Mouse (Mus musculus): ENCODE results near the gene Dnajc3.
"Not testable (repeated sequence)": the region's sequence is repeated elsewhere in the genome, so short reads cannot be mapped to it uniquely, and the experiment has no call there.

The Dnajc3 gene

GRCm38 (mm10) chr14:118980358-118980757, 42.6 kb downstream of the Dnajc3 start:
- in situ Hi-C loops (cut with MboI, MseI) = no loop called here

DNA sequence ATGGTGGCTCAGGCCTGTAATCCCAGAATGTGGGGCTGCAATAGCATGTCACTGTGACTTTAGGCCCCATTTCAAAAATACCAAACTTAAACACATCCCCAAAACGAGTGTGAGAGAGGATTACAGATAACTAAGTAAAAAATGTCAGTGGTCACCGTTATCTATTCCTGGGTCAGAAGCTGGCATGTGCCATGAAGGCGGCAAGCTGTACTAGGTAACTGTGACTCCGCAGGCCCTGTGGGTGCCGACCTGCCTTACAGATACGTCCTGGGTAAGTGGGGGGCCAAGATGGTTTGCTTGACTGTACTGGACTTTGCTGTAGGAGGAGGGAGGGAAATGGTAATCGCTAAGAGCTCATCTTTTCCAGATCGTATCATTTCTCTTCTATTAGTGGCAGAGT, 43.1 kb downstream of the Dnajc3 start:
- in situ Hi-C loops (cut with MboI, MseI) = no loop called here

DNA sequence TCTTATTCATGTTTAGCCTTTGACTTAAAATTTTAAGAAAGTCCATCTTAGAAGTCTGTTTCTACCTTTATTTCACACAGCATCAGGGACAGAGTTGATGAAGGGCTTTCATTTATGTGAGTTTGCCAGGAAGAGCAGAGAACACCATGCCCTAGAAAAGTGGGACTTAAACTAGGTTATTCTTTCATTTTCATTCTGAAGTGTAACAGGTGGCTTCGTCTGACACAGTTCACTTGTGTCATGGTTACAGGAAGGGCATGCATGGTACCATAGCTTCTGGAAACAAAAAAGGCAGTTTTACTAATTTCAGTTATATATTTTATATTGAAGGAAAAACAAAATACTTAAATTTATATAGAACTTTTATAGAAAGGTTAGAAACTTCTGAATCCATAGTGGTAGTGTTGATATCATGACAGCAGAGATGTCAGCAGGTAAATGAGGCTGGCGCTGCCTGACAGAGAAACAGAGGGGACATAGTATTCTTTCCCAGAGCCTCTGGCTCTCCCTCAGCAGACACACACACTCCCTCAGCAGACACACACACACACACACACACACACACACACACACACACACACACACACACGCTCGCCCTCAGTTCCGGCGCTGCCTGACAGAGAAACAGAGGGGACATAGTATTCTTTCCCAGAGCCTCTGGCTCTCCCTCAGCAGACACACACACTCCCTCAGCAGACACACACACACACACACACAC, 44.1 kb downstream of the Dnajc3 start:
- in situ Hi-C loops (cut with MboI, MseI) = not testable (repeated sequence)

GRCm38 (mm10) chr14:118982429-118983045, 44.8 kb downstream of the Dnajc3 start:
- in situ Hi-C loops (cut with MboI, MseI) = not testable (repeated sequence)

GRCm38 (mm10) chr14:118983396-118983795, 45.6 kb downstream of the Dnajc3 start:
- in situ Hi-C loops (cut with MboI, MseI) = no loop called here

- in situ Hi-C loops (cut with MboI, MseI) = no loop called here
Observed at GRCm38 (mm10) chr14:118984161-118984560, 46.4 kb downstream of the Dnajc3 start.

DNA sequence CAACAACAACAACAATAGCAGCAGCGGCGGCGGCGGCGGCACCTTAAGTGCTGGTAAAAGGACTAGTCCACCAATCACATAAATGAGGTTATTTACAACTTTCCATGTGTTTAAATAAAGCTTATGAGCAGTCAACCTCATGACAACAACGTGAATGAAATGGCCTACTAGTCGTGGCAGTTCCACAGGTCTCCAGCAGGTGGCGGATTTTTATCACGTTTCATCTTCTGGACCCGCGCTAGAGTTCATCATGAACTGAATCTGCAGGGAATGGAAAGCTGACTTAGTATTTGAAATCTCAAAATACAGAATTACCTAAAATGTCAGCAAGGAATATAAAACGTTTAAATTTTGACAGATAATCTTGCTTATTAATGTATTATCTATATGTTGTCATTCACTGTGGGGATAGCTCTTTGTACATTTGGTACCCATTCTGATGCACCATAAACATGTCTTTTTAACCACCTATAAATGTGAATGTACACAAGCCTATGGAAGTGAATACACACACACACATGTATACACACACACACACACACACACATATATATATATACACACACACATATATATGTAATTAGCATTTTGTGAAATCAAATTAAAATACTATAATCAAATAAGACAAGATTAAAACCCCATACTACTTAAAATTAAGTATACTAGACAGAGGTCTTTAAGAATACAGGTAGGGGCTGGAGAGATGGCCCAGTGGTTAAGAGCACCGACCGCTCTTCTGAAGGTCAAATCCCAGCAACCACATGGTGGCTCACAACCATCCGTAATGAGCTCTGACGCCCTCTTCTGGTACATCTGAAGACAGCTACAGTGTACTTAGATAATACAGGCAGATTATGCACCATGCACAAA, 49.1 kb downstream of the Dnajc3 start:
- in situ Hi-C loops (cut with MboI, MseI) = loop anchor here in 1 of 2 experiments (5.0 kb wide), 1 partner anchor 170 kb away; no protein-coding TSS in a partner anchor

DNA sequence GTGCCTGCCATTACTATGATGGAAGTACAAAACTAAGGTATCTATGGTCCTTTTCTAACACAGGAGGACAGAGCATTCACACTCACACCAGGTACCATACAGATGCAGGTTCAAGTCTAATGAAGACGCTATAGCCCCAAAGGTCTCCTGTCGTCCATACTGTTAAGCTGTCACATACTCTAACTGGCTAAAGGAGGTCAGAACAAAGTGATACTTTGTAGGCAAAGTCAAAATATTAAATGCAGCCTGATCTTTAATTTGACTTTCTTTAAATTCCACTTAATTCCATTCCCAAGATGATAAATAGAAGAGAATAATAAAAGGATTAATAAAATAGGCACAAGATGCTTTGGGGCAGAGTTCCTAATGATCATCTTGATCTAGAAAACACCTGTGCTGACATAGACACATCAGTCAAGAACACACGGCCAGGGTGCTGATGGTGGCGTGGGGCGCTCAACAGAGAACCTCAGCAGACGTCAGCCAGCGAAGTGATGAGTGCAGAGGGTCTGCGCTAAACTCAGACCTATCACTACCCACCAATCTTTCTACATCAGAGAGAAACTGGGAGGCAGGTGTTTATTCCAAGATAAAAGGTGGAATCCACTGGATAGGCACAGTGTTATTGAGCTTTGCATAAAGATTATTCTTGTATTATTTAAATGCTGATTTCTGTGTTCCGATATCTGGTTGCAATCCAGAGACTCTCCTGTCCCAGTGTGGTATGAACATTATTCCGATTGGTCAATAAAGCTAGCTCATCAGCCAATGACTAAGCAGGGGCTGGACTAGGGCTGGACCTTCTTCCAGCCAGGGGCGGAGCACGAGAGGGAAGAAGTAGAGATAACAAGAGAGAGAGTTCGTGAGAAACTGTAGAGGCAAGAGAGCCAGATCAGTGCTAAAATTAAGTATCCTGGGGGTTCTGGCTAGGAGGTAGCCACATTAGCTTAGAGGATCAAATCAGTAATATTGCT, 50.0 kb downstream of the Dnajc3 start:
- in situ Hi-C loops (cut with MboI, MseI) = loop anchor here in 1 of 2 experiments (5.0 kb wide), 1 partner anchor 171 kb away; no protein-coding TSS in a partner anchor

DNA sequence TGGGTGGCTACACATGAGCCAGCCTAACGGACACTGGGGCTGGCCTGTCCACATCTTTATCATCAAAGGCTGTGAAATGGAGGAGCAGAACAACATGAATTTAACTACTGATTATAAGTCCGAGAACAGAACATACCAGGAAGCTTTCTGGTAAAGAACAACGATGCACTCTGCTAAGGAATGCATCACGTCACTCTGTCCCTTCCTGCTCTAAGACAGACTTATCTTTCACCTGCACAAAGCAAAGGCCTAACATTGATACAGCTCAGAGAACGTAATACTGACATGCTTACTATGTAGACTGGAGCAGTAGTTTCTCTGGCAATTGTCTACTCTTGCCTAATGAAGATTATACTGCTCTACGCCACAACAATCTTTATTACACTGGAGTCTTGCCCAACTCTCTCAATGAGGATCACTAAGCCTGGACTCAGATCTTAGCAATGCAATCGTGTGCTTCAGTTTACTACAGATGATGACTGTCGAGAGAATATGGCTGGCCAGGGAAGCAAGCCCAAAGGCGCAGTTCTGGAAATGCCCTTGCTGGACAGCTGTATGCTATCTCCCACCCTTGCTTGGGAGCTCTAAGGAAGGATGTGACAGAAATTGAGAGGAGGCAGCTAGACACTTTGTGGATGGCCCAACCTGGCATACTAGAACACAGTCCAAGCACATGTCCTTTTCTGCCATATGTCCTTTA, 57.6 kb downstream of the Dnajc3 start:
- in situ Hi-C loops (cut with MboI, MseI) = no loop called here

DNA sequence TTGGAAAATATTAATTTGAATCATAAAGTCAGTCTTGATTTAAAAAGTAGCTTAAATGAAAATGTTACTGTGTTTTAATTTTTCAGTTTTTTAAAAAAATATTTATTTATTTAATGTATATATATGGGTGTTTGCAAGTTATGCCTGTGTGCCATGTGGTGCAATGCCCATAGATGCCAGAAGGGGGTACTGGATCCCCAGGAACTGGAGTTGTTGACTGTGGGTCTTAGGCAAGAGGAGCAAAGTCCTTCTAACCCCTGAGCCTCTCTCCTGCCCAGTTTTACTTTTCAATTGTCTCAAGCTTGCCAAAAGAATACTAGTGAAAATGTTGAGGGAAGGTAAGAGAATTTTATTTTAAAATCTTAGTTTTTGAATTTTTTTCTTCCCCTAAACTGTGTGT, 65.5 kb downstream of the Dnajc3 start:
- in situ Hi-C loops (cut with MboI, MseI) = no loop called here

DNA sequence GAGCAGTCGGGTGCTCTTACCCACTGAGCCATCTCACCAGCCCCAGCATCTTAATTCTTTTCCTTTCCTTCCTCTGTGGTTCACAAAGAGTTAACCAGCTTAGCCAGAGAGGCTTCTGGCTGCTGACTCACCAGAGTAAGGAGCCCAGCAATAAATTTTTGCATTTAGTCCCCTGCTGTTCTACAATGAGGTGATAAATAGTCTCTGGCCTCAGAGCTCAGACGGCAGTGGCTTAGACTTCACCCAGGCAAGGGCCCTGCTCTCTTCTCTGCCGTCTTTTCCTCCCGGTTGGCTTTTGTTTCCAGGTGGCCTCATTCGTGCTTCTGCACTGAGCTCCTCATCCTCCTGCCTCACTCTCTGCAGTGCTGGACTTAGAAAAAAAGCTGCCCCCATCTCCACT, 68.1 kb downstream of the Dnajc3 start:
- in situ Hi-C loops (cut with MboI, MseI) = no loop called here

DNA sequence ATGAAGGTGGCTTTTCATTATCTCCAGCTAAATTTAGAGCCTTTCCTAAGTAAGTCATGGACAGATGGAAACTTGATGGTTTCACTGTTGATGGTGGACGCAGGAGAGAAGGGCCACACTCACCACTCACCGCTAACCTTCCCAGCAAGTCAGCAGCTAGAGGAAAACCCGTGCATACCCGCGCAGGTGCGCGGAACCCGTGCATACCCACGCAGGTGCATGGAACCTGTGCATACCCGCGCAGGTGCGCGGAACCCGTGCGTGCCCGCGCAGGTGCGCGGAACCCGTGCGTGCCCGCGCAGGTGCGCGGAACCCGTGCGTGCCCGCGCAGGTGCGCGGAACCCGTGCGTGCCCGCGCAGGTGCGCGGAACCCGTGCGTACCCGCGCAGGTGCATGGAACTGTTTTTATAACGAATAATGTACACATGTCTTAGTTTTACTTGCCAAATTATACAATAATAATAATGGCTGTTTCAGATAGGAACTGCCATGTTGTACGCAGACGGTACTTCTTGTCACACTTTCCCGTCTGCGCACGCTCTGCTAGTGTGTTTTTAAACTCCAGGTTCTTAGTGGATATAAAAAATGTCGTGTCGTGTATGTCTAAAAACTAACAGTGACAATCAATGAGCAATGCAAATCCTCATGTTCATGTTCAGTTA, 68.8 kb downstream of the Dnajc3 start:
- in situ Hi-C loops (cut with MboI, MseI) = no loop called here

GRCm38 (mm10) chr14:119007103-119007951, 69.6 kb downstream of the Dnajc3 start:
- in situ Hi-C loops (cut with MboI, MseI) = no loop called here

DNA sequence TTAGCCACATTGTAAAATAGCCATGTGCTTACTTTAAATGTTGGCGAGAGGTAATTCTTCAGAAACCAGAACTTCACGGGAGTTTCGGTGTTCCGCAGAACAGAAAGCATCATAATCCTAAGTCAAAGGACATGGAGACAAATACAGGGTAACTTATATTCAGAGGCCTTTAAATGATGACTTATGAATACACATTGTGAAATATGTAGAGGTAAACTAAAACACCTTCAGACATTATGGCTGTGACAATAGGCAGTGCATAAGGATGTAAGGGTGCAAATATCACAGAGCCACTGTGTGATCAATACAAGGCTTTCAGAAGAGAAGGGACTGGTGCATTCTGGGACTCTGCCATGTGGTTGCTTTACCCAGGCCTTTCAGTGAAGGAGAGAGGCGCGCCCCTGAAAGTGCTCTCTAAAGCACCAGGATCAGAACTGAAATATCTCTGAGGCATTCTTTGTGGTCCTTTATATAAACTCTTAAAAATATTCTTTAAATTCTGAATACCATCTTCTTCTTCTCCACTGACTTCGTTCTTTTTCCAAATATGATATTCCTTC, 70.3 kb downstream of the Dnajc3 start:
- in situ Hi-C loops (cut with MboI, MseI) = no loop called here

GRCm38 (mm10) chr14:119009531-119009930, 71.8 kb downstream of the Dnajc3 start:
- in situ Hi-C loops (cut with MboI, MseI) = no loop called here

DNA sequence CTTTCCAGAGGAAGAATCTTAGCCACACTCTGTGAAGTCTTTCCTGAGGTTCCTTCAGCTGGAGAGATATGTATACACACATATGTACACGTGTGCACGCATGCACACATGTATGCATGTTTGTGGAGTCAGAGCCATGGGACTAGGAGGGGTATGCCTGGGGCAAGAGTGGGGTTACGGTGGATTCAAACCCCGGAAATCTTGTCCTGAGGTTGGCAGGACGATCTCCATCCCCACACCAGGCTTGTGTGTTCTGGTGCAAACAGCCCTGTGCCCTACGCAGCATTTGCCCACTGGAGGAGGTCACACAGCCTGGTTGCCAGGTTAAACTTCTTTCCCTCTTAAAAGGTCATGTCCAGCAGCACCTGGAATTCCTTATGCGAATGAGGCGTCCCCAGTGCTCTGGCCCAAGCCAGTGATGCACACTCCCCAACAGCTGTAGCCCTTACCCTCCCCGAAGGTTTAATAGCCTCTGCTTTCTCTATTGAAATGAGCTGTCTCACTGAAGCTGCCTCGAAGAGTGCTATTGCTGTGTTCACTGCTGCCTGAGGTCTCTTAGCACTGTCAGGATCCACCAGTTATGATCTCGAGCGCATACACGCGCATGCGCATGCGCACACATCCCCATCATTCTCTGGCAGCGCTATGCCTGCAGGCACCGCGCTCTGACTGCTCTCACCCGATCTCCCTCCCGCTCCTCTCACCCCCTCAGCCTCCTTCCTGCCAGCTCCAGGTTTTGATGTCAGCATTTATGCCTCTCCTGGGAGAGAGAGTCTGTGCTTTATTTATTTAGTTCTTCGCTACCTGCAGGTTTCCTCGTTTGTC, 75.0 kb downstream of the Dnajc3 start:
- in situ Hi-C loops (cut with MboI, MseI) = no loop called here

DNA sequence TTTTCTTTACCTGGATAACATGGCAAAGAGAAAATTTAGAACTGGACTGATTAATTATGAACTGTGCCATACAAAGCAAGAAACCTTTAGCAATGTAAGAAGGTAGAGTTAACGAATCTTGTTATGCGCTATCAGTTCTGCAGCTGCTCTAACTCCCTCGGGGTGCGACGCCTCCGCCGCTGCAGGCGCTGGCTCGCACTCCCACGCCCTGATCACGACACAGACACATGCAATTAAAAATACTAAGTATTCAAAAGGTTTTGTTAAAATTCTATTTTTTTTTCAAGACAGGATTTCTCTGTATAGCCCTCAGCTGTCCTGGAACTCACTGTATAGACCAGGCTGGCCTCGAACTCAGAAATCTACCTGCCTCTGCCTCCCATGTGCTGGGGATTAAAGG, 75.8 kb downstream of the Dnajc3 start:
- in situ Hi-C loops (cut with MboI, MseI) = no loop called here

- in situ Hi-C loops (cut with MboI, MseI) = no loop called here
Observed at GRCm38 (mm10) chr14:119025889-119026288, 88.1 kb downstream of the Dnajc3 start.

Data from T-helper 17 cell (primary cell).